Mouse (Mus musculus) erythroid progenitor cell, adult 5-6 weeks (primary cell): Measurements from ENCODE around the gene Ccdc155. TPM values are rescaled to one million over a fixed set of nuclear protein-coding genes. Genes with fewer than 3 reads are reported as not detected.
A peak's percentile ranks its signal among the peaks of the same experiment; 100 is the strongest.

Experiments used
- ATAC-seq: replicated peaks from 2 replicates; pipeline ENCODE4 v1.8.0; 2016; ENCODE audit warnings: moderate number of reproducible peaks, mild to moderate bottlenecking, moderate TSS enrichment, inconsistent platforms; ENCODE audit not compliant: poor library complexity, low FRiP score, severe bottlenecking
- total RNA-seq, 2 experiments: library from RNA; stranded (forward) in 1 of 2; stranded (reverse) in 1 of 2; fragments of 150-400 nt in 1 of 2; fragments of 186-747, 209-891 nt in 1 of 2; gene quantifications; 2 replicates each; pipeline versions ENCODE4 v1.2.3 to v1.2.4; 2015 to 2017; ENCODE audit warnings: low replicate concordance in 2 of 2

Ccdc155 gene
- total RNA-seq, 2 experiments from 2014 or later = not detected

GRCm38 (mm10) chr7:45168656-45169055, 36.0 kb downstream of the Ccdc155 start:
- no peak for ATAC-seq

DNA sequence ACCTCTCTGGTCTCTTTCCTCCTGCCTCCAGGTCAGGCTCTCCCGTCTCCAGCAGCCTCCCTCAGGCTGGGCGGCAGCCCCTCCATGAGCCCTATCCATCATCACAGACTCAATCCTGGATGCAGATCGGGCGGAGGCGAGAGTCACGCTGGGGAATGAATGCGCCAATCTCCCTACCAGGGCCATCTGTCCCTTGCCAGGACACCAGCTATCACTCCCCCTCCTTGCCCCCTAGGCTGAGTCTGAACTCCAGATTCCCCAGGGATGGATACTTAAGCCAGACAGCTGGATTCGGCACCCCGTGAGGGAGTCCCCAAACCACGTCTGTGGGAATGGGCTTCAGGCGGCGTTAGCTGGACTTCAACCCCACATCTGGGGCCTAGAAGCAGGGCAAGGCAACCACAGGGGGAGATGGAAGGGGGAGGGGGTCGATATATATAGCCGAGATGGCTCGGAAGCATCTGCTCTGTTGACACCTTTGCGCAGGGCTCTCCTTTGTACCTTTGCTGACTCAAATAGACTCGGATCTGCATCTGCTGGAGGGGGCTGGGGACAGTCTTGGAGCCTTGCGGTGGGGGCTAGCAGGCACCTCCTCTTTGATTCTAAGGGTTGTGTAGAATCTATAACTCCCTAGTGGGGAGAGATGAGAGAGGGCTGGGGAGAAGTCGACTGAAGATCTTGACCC, 36.8 kb downstream of the Ccdc155 start:
- ATAC-seq = no peak

- ATAC-seq = no peak
These were observed 37.7 kb downstream of the Ccdc155 start for GRCm38 (mm10) chr7:45166950-45167401.

- ATAC-seq = no peak
These were observed 39.0 kb downstream of the Ccdc155 start for GRCm38 (mm10) chr7:45165701-45166100.

DNA sequence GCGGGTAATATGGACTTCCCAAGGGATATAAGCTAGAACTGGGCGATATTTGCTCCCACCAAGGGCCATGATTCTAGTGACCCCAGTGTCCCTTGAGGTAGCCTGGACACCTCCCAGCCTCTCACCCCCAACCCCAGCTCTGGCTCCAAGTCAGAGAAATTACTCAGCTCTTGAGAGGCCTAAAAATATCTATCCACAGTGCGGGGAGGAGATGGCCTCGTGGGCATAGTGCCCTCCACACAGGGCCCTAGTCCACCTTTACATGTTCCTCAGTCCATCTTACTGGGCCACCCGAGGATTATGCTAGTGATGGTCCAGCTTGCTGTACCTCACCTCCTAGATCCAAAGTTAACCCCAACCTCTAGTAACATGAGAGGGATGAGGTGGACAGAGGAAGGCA, 39.9 kb downstream of the Ccdc155 start:
- ATAC-seq = no peak

- ATAC-seq = peak; percentile 47; the same call in 1 of the 2 replicates
These were observed 40.8 kb downstream of the Ccdc155 start, which contains the start of gene Slc17a7 for GRCm38 (mm10) chr7:45163735-45164490. Gene Slc17a7, plus strand, starts transcription at chr7:45163949.

DNA sequence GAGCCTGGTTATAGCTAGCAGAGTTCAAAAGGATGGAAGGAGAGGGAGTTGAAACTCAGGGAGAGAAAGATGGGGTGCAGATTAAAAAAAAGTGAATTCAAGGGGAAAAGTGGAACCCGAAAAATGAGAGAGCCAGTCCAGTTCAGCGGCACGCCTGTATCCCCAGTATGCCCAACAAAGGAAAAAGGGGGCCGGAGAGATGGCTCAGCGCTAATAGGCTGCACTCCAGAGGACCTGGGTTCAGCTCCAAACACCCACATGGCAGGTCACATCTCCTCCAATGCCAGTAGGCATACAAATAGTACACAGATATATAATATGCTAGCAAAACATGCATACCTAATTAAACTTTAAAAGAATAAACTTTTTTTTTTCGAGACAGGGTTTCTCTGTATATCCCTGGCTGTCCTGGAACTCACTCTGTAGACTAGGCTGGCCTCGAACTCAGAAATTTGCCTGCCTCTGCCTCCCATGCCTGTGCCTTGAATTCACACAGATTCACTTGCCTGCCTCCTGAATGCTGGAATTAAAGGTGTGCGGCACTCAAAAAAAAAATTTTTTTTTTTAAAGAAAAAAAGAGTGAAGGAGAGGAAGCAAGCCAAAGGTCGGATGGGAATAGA, 41.6 kb downstream of the Ccdc155 start:
- no peak for ATAC-seq

DNA sequence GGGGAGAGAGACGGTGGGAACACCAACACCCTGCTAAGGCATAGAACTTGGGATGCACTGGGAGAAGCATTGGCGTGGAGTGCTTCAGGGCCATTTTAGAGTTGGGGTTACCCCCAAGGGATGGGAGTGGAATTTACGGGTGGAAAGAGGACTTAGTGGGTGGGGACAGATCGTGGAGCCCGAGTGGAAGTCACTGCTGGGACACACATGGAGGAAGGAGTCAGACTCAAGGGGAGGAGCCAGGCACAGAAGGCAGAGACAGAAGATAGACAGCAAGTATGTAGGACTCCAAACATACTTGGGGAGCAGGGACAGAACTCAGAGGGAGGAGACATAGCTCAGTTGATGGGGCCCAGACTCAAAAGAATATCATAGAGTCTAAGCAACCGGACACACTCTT, 42.1 kb downstream of the Ccdc155 start:
- ATAC-seq = 0 out of 2 replicates have a peak, but pooled peaks have one; percentile 1

- ATAC-seq = peak; percentile 83
These were observed 42.8 kb downstream of the Ccdc155 start for GRCm38 (mm10) chr7:45161612-45162473.

GRCm38 (mm10) chr7:45160866-45161265, 43.8 kb downstream of the Ccdc155 start:
- ATAC-seq = no peak

DNA sequence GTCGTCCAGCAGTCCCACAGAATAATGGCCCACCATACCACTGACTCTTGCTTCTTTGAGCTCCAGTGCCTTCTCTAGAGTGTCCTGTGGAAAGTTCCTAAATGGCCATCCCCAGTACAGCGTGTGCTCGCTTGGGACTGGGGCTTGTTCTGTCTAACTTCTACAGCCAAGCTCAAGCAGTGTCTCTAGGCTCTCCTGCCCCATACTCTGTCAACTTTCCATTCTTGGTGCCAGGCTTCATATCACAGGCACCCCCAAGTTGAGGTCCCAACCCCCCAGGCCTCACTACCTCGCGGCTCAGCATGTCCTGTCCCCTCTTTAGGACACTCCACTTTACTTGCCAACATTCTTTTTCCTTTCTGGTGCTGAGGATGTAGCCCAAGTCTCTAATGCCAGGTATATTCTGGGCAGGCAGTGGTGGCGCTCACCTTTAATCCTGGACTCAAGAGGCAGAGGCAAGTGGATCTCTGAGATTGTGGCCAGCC, 44.3 kb downstream of the Ccdc155 start:
- ATAC-seq = no peak

DNA sequence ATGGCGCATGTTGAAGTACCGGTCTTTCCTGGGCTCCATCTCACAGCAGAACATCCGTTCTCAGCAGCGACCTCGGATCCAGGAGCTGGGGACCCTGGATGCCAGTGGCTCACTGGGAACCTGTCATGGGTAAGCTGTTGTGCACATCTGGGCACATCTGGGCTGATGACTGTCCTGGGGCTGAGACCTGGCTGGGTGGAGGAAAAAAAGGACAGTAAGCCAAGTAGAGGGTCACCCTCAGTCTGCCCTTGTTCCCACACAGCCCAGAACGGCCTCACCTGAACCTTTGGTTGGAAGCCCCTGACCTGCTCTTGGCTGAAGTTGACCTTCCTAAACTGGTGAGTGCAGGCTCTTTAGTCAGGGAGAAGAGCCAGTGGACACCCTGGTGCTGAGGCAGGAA, 45.7 kb downstream of the Ccdc155 start:
- no peak for ATAC-seq

DNA sequence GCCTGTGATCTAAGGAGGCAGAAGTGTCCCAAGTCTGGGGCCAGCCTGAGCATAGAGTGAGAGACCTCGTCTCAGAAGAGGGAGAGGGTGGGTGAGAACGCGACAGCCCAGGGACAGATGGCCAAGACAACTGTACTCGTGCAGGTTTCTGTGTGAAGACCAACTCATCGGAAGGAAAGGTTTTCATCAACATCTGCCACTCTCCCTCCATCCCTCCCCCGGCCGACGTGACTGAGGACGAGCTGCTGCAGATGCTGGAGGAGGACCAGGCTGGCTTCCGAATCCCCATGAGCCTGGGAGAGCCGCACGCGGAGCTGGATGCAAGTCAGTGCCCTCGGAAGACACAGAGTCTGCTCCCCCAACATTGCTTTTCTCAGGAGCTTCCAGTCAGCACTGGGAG, 47.2 kb downstream of the Ccdc155 start:
- ATAC-seq = no peak

DNA sequence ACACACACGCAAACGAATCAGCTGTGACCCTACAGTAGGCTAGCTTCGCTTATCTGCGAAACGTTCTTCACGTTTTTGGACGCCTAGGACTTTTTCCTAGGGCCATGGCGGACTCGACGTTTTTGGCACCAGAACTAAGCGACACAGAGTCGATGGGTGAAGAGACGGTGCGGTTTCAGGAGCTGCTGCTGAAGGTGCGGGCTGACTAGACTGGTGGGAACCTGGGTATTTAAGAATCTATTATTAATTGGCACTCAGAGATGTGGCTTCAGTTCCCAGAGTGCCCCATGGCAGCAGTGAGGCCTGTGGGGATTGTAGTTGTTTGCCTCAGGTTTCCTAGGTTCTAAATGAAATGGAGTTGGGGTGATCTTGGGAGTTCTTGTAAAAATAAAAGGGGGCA, 48.5 kb downstream of the Ccdc155 start:
- ATAC-seq = no peak

DNA sequence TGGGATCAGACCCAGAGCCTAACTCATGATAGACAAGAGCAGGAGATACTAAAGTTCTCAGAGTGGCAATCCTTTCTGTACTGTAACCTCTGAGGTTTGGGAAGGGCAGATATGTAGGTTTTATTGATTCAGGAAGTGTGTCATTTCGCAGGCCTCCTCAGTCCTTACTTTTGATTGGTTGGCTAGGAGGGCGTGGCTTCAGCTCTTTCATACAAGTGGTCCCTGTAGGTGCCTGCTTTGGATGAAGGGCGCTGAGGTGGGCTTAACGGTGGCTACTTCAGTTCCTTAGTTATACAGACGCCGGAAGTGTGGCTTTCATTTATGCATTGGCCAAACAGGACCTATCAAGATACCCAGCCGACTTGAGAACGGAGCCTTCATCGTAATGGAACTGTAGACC, 49.1 kb downstream of the Ccdc155 start:
- no peak for ATAC-seq

GRCm38 (mm10) chr7:45154993-45155514, 49.6 kb downstream of the Ccdc155 start:
- ATAC-seq = no peak

DNA sequence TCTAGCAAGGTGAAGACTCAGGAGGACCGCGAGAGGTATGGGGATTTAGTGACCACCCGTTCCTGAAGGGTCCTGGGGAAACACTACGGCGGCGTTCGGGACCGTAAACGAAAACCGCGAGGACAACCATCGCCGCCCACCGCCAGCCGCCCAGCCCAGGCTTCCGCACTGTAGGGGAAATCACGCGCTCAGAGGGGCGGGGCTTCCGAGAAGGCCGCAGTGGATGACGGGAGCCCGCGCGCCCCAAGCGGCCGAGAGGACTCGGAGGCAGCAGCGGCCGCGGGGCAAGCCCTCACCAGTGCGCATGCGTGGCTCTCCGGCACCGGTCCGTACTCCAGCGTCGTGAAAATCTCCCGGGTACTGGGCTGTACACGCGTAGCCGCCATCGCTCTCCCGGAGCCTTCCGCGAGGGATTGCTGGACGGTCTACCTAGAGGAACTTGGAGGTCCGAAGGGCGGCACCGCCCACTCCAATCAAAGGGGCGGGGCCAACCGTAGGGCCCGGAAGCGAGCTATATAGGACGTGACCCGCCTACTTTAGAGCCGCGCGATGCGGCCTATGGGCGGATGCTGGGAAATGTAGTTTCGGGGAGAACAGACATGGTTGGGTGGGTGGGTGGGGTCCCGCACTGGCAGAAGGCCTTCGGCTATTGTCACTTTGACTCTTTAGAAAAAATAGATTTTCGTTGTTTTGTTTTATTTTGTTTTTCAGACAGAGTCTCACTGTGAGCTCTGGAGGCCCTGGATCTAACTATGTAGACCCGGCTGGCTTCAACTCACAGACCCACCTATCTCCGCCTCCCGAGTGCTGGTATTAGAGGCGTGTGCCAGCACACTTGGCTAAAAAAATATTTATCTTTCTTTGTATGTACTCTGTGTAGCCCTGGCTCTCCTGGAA, 50.3 kb downstream of the Ccdc155 start, which contains the start of the genes Pih1d1 and Aldh16a1:
TSS of gene Pih1d1 (plus strand) at position 208 of the 897 bp plus-strand sequence.
TSS of gene Aldh16a1 (minus strand) at position 489 of the 897 bp plus-strand sequence.
- peak; percentile 95 for ATAC-seq

- ATAC-seq = no peak
These were observed 51.1 kb downstream of the Ccdc155 start for GRCm38 (mm10) chr7:45153586-45153985.
